Mouse (Mus musculus): ENCODE measurements around the gene Ip6k2. TPM values are rescaled to one million over a fixed set of nuclear protein-coding genes. Genes with fewer than 3 reads are reported as not detected.

The Ip6k2 gene
- polyA plus RNA-seq, 1 experiment from 2014 or later = 48.7 TPM

DNA sequence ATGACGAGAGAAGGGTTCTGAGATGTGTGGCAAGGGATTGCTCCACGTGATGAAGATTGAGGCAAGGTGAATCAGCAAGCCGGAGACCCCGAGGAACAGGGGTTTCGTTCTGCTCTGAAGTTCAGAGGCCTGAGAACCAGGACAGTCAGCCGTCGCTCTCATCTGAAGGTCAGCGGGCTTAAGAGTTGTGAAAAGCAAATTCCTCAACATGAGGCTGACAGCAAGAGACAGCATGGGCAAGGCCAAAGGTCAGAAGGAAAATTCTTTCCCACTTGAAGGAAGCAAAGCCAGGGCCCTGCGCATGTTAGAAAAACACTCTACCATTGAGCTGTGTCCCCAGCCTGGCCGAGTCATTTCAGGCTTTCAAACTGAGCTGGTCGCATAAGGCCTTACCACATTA, 33.0 kb upstream of the Ip6k2 start:
- Histone ChIP-seq H3K27ac (ENCODE audit: low read depth, low read length) (no peak overlapping the region), H3K36me3 (ENCODE audit: control insufficient read depth, insufficient read depth, low read length) (peaks cover 6% of the 10 kb centered on the region; the same call in 1 of the 2 replicates), H3K27me3 (ENCODE audit: control insufficient read depth, insufficient read depth, low read length) (no peaks in the 10 kb centered on the region), H3K4me2 (no peak overlapping the region), H3K4me1 (ENCODE audit: control insufficient read depth, insufficient read depth, low read length) (peaks cover 22% of the 10 kb centered on the region), H3K4me3 (ENCODE audit: low read depth, low read length) (no peak overlapping the region), H3K9me3 (replicated peaks; ENCODE audit: control insufficient read depth, low read length) (no peaks in the 10 kb centered on the region), H3K9ac (ENCODE audit: low read depth, low read length) (no peak overlapping the region)
- WGBS (ENCODE audit: insufficient replicate concordance) = 71% methylated on average over 11 of the region's 11 CpGs
- ATAC-seq (replicated peaks; ENCODE audit: insufficient number of reproducible peaks, low FRiP score, low TSS enrichment) = no peak

DNA sequence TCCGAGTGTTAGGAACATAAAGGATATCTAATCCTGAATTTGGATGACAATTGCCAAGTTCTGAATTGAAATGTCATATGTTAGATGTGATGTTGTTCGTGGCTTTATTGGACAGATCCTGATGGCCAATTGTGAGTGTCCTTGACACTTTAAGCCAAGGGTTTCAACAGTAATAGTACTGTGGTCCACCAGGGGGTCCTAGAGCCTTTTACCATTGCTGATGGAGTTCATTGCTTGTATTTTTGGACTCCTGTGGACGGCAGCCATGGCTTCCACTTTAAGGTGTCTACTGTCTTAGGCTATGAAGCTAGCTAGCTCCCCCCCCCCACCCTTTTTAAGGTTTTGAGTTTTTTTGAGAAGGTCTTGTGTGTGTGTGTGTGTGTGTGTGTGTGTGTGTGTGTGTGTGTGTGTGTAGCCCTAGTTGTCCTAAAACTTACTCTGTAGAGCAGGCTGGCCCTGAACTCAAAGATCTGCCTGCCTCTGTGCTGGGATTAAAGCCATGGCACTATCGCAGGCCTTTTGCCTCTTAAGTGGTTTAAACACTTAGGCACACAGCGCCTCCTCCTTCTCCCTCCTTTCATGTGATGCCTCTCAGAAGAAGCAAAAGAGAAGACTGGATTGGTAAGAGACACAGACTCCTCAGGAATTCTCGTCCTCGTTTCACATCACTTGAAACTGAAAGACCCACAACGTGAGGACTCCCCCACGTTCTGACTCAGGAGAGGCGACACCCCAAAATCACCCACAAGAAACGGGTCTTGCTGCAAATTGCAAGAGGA, 31.3 kb upstream of the Ip6k2 start:
- Histone ChIP-seq H3K4me3 (ENCODE audit: low read depth, low read length) (no peak overlapping the region), H3K27me3 (ENCODE audit: control insufficient read depth, insufficient read depth, low read length) (no peaks in the 10 kb centered on the region), H3K36me3 (ENCODE audit: control insufficient read depth, insufficient read depth, low read length) (no peaks in the 10 kb centered on the region), H3K4me2 (no peak overlapping the region), H3K9ac (ENCODE audit: low read depth, low read length) (no peak overlapping the region), H3K9me3 (replicated peaks; ENCODE audit: control insufficient read depth, low read length) (no peaks in the 10 kb centered on the region), H3K27ac (ENCODE audit: low read depth, low read length) (no peak overlapping the region), H3K4me1 (ENCODE audit: control insufficient read depth, insufficient read depth, low read length) (peaks cover 21% of the 10 kb centered on the region)
- no peak for ATAC-seq (replicated peaks; ENCODE audit: insufficient number of reproducible peaks, low FRiP score, low TSS enrichment)
- 77% methylated on average over 11 of the region's 11 CpGs for WGBS (ENCODE audit: insufficient replicate concordance)

DNA sequence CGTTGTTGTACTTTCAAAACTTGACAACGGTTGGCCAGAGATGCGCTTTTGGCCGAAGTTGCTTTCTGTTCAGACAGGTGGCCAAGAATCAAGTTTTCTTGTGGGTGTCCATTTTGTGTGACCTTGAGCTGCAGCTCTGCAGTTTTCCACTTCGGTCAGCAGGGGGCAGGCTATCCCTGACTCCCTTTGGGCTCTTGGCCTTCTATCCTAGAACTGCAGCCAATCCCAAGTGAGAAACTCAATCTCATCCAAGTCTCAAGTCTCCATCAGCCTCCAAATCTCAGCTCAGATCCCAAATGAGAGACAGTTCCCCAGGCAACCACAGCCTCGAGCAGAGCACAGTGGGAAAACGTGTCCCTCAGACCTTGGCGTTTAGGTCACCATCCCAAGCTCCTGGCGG, 30.3 kb upstream of the Ip6k2 start:
- H3K9ac ChIP-seq (ENCODE audit: low read depth, low read length) = no peak overlapping the region
- WGBS (ENCODE audit: insufficient replicate concordance) = 63% methylated on average over 9 of the region's 9 CpGs

DNA sequence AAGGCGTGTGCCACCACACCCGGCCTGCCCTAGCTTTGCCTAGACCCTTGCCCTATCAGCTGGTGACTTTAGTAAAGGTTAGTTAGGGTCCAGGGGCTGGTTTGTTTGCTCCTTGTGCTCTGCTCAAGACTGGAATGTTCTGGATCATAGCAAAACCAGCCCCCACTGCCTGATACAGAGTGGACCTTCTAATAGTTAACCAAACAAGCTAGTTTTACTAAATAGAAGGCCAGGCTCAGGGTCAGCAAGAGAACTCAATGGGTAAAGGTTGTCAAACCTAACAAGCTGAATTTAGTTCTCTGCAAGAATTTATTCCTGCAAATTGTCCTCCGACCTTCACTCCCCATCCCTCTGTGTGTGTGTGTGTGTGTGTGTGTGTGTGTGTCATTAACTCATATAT, 29.6 kb upstream of the Ip6k2 start:
- H3K27me3 ChIP-seq (ENCODE audit: control insufficient read depth, insufficient read depth, low read length) = no peaks in the 10 kb centered on the region
- no peak overlapping the region for H3K4me3 ChIP-seq (ENCODE audit: low read depth, low read length)
- no peaks in the 10 kb centered on the region for H3K9me3 ChIP-seq (replicated peaks; ENCODE audit: control insufficient read depth, low read length)
- 73% methylated on average over 3 of the region's 3 CpGs for WGBS (ENCODE audit: insufficient replicate concordance)
- no peak overlapping the region for H3K4me2 ChIP-seq
- H3K9ac ChIP-seq (ENCODE audit: low read depth, low read length) = no peak overlapping the region
- no peak overlapping the region for H3K27ac ChIP-seq (ENCODE audit: low read depth, low read length)
- H3K36me3 ChIP-seq (ENCODE audit: control insufficient read depth, insufficient read depth, low read length) = no peaks in the 10 kb centered on the region
- H3K4me1 ChIP-seq (ENCODE audit: control insufficient read depth, insufficient read depth, low read length) = peaks cover 6% of the 10 kb centered on the region
- no peak for ATAC-seq (replicated peaks; ENCODE audit: insufficient number of reproducible peaks, low FRiP score, low TSS enrichment)

More for the DNA sequence above, 30.3 kb upstream of the Ip6k2 start:
- Histone ChIP-seq H3K27me3 (ENCODE audit: control insufficient read depth, insufficient read depth, low read length) (no peaks in the 10 kb centered on the region), H3K4me3 (ENCODE audit: low read depth, low read length) (no peak overlapping the region), H3K36me3 (ENCODE audit: control insufficient read depth, insufficient read depth, low read length) (no peaks in the 10 kb centered on the region), H3K27ac (ENCODE audit: low read depth, low read length) (no peak overlapping the region), H3K4me1 (ENCODE audit: control insufficient read depth, insufficient read depth, low read length) (peaks cover 12% of the 10 kb centered on the region), H3K9me3 (replicated peaks; ENCODE audit: control insufficient read depth, low read length) (no peaks in the 10 kb centered on the region), H3K4me2 (no peak overlapping the region)
- ATAC-seq (replicated peaks; ENCODE audit: insufficient number of reproducible peaks, low FRiP score, low TSS enrichment) = no peak

DNA sequence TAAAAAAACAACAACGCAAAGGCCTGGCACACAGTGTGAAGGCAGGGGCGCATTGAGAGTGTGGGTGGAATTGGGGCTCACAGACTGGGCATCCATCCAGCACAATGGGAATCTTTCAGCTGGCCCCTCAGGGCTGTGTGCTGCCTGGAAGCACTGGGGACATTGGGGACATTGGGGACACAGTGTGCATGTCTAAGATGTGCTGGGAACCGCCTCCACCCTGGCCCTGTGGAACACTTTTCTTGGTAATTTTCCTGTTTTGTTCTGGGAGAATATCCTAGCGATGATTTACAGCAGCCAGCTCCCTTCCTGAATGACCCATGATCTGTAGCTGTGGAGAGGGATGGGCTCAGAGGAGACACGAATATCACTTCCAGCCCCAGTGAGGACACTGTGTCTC, 29.2 kb upstream of the Ip6k2 start:
- H3K9me3 ChIP-seq (replicated peaks; ENCODE audit: control insufficient read depth, low read length) = no peaks in the 10 kb centered on the region
- H3K36me3 ChIP-seq (ENCODE audit: control insufficient read depth, insufficient read depth, low read length) = no peaks in the 10 kb centered on the region
- H3K4me1 ChIP-seq (ENCODE audit: control insufficient read depth, insufficient read depth, low read length) = peaks cover 1% of the 10 kb centered on the region; the same call in 1 of the 2 replicates
- no peak overlapping the region for H3K4me3 ChIP-seq (ENCODE audit: low read depth, low read length)
- ATAC-seq (replicated peaks; ENCODE audit: insufficient number of reproducible peaks, low FRiP score, low TSS enrichment) = no peak
- H3K4me2 ChIP-seq = no peak overlapping the region
- H3K27ac ChIP-seq (ENCODE audit: low read depth, low read length) = no peak overlapping the region
- H3K27me3 ChIP-seq (ENCODE audit: control insufficient read depth, insufficient read depth, low read length) = no peaks in the 10 kb centered on the region
- WGBS (ENCODE audit: insufficient replicate concordance) = 85% methylated on average over 5 of the region's 5 CpGs
- no peak overlapping the region for H3K9ac ChIP-seq (ENCODE audit: low read depth, low read length)

DNA sequence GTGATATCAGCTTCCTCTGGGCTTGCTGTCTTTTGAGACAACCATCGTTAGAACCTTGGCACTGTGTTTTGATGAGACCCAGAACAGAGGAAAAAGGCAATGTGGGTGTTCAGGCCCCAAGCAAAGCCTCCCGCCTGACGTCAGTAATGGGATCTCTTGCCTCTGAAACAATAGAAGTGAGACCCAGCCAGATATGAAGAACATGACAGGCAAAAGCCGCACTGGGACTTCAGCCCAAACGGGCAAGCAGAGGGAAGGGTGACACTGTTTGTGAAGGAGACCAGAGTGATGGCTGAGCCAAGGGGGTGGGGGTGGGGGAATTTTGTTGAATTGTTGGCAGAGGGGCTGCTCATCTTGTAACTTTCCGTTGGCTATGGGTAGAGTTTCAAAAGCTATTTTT, 26.2 kb upstream of the Ip6k2 start:
- no peak overlapping the region for H3K9ac ChIP-seq (ENCODE audit: low read depth, low read length)
- H3K4me3 ChIP-seq (ENCODE audit: low read depth, low read length) = no peak overlapping the region
- H3K9me3 ChIP-seq (replicated peaks; ENCODE audit: control insufficient read depth, low read length) = no peaks in the 10 kb centered on the region
- H3K27ac ChIP-seq (ENCODE audit: low read depth, low read length) = no peak overlapping the region
- H3K4me1 ChIP-seq (ENCODE audit: control insufficient read depth, insufficient read depth, low read length) = no peaks in the 10 kb centered on the region
- H3K4me2 ChIP-seq = no peak overlapping the region
- no peaks in the 10 kb centered on the region for H3K36me3 ChIP-seq (ENCODE audit: control insufficient read depth, insufficient read depth, low read length)
- no peaks in the 10 kb centered on the region for H3K27me3 ChIP-seq (ENCODE audit: control insufficient read depth, insufficient read depth, low read length)
- ATAC-seq (replicated peaks; ENCODE audit: insufficient number of reproducible peaks, low FRiP score, low TSS enrichment) = no peak
- 57% methylated on average over 6 of the region's 6 CpGs for WGBS (ENCODE audit: insufficient replicate concordance)

DNA sequence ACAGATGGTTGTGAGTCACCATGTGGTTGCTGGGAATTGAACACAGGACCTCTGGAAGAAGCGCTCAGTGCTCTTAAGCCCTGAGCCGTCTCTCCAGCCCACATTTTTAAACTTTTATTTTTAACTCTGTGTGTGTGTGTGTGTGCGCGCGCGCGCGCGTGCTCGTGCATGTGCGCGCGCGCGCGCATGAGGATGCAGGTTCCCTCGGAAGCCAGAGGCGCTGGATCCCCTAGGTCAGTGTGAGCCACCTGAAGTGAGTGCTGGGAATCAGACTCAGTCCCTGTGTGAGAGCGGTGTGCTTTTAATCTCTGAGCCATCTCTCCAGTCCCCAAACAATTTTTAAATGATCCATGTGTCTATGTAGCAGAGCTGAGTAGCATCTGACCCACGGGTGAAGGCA, 24.5 kb upstream of the Ip6k2 start:
- Histone ChIP-seq H3K4me3 (ENCODE audit: low read depth, low read length) (no peak overlapping the region), H3K27ac (ENCODE audit: low read depth, low read length) (no peak overlapping the region), H3K27me3 (ENCODE audit: control insufficient read depth, insufficient read depth, low read length) (no peaks in the 10 kb centered on the region), H3K9me3 (replicated peaks; ENCODE audit: control insufficient read depth, low read length) (no peaks in the 10 kb centered on the region), H3K4me1 (ENCODE audit: control insufficient read depth, insufficient read depth, low read length) (no peaks in the 10 kb centered on the region), H3K36me3 (ENCODE audit: control insufficient read depth, insufficient read depth, low read length) (no peaks in the 10 kb centered on the region), H3K9ac (ENCODE audit: low read depth, low read length) (no peak overlapping the region), H3K4me2 (no peak overlapping the region)
- ATAC-seq (replicated peaks; ENCODE audit: insufficient number of reproducible peaks, low FRiP score, low TSS enrichment) = no peak
- WGBS (ENCODE audit: insufficient replicate concordance) = 88% methylated on average over 20 of the region's 20 CpGs

DNA sequence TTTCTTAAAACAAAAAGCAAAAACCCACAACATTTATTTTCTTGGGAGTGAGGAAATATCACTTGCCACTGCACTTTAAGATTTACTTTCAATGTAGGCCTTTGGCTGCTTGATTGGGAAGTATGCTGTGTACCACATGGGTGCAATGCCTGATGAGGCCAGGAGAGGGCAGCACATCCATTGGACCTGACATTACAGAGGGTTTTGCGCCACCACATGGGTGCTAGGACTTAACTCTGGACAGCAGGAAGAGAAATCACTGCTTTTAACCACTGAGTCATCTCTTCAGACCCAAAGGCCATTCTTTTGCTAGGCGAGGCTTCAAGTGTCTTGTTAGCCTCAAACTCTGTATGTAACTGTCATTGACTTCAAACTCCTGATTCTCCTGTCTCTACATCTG, 23.8 kb upstream of the Ip6k2 start:
- no peaks in the 10 kb centered on the region for H3K4me1 ChIP-seq (ENCODE audit: control insufficient read depth, insufficient read depth, low read length)
- WGBS (ENCODE audit: insufficient replicate concordance) = 49% methylated on average over 2 of the region's 2 CpGs
- no peaks in the 10 kb centered on the region for H3K9me3 ChIP-seq (replicated peaks; ENCODE audit: control insufficient read depth, low read length)
- H3K36me3 ChIP-seq (ENCODE audit: control insufficient read depth, insufficient read depth, low read length) = no peaks in the 10 kb centered on the region
- no peak overlapping the region for H3K27ac ChIP-seq (ENCODE audit: low read depth, low read length)
- no peak overlapping the region for H3K4me3 ChIP-seq (ENCODE audit: low read depth, low read length)
- H3K4me2 ChIP-seq = no peak overlapping the region
- no peaks in the 10 kb centered on the region for H3K27me3 ChIP-seq (ENCODE audit: control insufficient read depth, insufficient read depth, low read length)
- no peak overlapping the region for H3K9ac ChIP-seq (ENCODE audit: low read depth, low read length)
- ATAC-seq (replicated peaks; ENCODE audit: insufficient number of reproducible peaks, low FRiP score, low TSS enrichment) = no peak

DNA sequence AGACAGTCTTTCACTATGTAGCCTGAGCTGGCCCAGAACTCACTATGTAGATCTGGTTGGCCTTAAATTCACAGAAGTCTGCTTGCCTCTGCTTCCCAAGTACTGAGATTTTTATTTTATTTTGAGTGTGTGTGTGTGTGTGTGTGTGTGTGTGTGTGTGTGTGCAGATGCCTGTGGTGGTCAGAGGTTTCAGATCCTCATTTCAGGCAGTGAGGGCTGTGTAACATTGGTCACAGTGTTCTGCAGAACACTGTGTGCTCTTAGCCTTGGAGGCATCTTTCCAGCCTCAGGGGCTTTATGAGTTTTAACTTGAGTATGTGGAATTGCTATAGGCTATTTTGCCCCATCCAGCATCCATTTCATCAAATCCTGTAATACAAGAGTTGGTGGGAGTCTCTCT, 22.0 kb upstream of the Ip6k2 start:
- no peaks in the 10 kb centered on the region for H3K36me3 ChIP-seq (ENCODE audit: control insufficient read depth, insufficient read depth, low read length)
- H3K9me3 ChIP-seq (replicated peaks; ENCODE audit: control insufficient read depth, low read length) = no peaks in the 10 kb centered on the region
- no peaks in the 10 kb centered on the region for H3K27me3 ChIP-seq (ENCODE audit: control insufficient read depth, insufficient read depth, low read length)
- no peak for ATAC-seq (replicated peaks; ENCODE audit: insufficient number of reproducible peaks, low FRiP score, low TSS enrichment)
- H3K9ac ChIP-seq (ENCODE audit: low read depth, low read length) = no peak overlapping the region
- no peak overlapping the region for H3K4me2 ChIP-seq
- H3K27ac ChIP-seq (ENCODE audit: low read depth, low read length) = no peak overlapping the region
- H3K4me3 ChIP-seq (ENCODE audit: low read depth, low read length) = no peak overlapping the region
- no peaks in the 10 kb centered on the region for H3K4me1 ChIP-seq (ENCODE audit: control insufficient read depth, insufficient read depth, low read length)

Data from heart, embryonic 11.5 days (tissue).